Mouse (Mus musculus) inflammation-experienced regulatory T-cells, adult 6 months (primary cell): ENCODE measurements around the gene Klhdc7a. TPM values are rescaled to one million over a fixed set of nuclear protein-coding genes. Genes with fewer than 3 reads are reported as not detected.

ENCODE experiments used
- ATAC-seq: one replicate; pipeline ENCODE4 v1.8.0; 2017
- polyA plus RNA-seq, 3 experiments: library from polyadenylated mRNA; unstranded; fragments of 100-300 nt; shearing (Covaris generic); gene quantifications; one replicate each; pipeline ENCODE4 v1.2.1; 2017

Klhdc7a gene
- polyA plus RNA-seq, 3 experiments from 2014 or later = 0.08 TPM; not detected in 2

- no peak for ATAC-seq
These were observed 7.6 kb downstream of the Klhdc7a start for GRCm38 (mm10) chr4:139960086-139960713.

- no peak for ATAC-seq
These were observed 8.6 kb downstream of the Klhdc7a start for GRCm38 (mm10) chr4:139959188-139959587.

DNA sequence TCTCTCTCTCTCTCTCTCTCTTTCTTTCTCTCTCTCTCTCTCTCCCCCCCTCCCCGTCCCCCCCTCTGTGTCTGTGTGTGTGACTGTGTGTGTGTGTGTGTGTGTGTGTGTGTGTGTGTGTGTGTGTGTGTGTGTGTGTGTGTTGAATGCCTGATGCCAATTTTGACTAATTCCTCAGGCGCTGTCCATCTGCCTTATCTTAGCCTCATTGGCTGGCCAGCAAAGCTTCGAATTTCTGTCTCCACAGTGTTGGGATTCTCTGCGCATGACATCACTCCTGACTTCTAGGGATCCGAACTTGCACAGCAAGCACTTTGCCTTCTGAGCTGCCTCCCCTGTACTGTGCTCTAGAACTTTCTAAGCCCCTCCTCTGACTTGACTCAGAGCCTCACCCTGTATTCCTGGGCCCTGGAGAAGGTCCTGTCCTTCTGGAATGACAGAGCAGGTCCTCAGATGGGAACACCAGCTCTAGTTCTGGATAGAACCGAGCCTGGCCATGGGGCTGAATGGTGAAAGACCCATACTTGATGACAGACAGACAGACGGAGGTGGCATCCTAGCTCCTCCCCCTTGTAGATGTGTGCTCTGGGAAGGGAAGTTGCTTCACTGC, 16.8 kb downstream of the Klhdc7a start:
- no peak for ATAC-seq

DNA sequence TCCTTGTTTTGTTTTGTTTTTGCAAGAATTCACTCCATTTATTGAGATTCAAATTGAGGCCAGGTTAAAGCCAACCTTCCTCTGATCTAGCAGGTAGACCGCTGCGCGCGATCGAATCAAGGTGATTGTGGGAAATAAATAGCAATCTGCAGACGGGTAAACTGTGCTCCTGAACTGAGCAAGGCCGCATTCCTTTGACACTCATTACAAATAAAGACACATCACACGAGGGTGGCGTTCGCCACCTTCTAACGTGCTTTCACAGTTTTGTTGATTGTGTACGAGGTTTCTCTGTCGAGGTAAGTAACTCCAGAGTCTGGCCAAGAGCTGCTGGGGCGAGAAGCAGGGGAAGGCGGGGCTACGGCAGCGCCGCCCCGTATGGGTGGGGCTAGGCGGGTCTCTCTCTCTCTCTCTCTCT, 17.4 kb downstream of the Klhdc7a start:
- no peak for ATAC-seq

DNA sequence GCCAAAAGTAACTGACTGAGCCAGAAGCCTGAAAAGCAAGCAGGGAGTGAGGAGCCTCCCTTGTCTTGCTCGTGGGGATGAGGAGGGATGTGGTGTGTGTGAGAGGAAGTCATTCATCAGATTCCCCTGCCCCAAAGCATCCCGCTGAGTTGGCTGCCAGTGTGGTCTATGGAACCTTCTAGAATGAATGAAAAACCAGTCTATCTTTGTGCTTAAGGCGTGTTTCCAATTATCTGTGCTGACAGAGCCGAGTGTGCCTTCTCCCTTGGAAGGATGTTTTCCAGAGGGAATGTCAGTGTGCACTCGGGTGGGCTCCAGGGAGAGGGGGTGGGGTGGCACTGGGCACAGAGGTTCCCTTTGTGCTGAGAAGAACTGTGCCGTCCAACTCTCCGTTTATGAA, 19.2 kb downstream of the Klhdc7a start:
- no peak for ATAC-seq

GRCm38 (mm10) chr4:139947341-139947740, 20.5 kb downstream of the Klhdc7a start:
- ATAC-seq = no peak

DNA sequence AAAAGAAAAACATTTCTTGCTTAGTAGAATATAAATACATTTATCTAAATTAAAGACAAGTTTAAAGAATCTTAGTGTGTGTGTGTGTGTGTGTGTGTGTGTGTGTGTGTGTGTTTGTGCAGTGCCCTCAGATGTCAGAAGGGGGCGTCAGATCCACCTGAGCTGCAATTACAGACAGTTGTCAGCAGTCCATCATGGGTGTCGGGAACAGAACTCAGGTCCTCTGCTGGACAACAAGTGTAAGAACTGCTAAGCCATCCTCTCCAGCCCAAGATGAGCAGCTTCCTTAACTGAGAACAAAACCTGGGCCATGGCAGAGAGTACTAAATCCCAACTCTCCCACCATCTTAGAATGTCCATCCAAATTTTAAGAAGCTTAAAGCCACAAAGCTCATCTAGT, 26.0 kb downstream of the Klhdc7a start:
- no peak for ATAC-seq

DNA sequence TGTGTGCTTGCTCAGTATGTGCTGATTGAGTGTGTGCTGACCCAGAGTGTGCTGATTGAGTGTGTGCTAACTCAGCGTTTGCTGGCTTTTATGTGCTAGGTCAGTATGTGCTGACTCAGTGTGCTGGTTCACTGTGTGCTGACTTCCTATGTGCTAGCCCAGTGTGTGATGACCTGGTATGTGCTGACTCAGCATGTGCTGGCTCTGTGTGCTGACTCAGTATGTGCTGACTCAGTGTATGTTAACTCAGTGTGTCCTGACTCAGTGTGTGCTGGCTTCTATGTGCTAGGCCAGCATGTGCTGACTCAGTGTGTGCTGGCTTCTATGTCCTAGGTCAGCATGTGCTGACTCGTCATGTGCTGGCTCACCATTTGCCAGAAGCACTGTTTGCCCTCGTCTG, 32.3 kb downstream of the Klhdc7a start:
- no peak for ATAC-seq

- no peak for ATAC-seq
These were observed 34.6 kb downstream of the Klhdc7a start for GRCm38 (mm10) chr4:139932970-139933801.

GRCm38 (mm10) chr4:139931790-139932510, 35.9 kb downstream of the Klhdc7a start:
- no peak for ATAC-seq

- no peak for ATAC-seq
These were observed 36.9 kb downstream of the Klhdc7a start for GRCm38 (mm10) chr4:139930885-139931284.

DNA sequence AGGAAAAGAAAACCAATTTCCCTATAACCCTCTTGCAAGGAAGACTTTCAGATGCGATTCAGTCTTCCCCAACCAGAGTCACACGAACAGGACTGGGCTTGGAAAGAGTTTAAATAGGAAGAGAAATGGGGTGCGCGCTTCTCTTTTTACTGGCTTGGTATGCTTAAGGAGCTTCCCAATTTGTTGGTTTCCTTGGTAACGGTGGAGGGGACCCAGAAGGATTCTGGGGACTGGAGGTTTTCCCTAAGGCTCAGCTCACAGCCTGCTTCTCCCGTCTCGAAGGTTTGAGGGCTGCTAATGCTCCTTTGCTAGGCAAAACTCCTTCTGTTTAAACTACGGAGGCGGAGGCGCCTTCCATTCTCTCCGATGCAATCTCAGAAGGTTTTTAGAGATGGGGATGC, 41.7 kb downstream of the Klhdc7a start:
- ATAC-seq = no peak

DNA sequence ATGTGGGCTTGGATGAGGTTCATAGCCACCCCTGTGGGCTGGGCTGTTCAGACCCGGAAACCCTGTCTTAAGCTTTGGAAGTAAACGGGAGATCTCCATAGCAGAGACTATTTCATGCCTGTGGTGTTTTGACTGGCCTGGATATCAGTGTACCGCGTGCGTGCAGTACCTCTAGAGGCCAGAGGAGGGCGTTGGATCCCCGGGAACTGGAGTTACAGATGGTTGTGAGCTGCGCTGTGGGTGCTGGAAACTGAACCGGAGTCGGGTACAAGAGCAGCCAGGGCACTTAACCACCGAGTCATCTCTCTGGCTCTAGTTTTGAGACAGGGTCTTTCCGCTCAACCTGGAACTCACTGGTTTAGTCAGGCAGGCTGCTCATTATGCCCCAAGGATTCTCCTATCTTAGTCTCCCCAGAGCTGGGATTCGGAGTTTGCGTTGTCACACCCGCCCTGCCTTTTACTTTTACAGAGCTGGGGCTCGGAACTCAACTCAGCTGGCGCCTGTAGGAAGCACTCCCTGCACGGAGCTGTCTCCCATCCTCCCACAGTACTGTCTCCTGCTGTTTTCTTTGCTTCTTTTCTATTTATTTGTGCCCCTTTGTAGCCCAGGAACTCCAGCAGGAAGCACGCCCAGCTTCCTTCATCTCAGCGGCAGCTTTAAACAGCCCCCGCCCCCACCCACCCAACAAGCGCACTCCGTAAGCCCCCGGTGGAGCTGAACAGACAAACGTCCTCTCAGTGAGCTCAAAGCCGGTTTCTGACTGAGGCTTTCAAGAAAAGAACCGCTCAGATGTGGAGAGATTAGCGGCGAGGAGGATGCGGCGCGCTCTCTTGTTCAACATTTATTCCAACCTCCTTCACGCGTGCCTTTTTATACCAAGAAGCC, 42.3 kb downstream of the Klhdc7a start:
- no peak for ATAC-seq

- no peak for ATAC-seq
These were observed 51.1 kb downstream of the Klhdc7a start for GRCm38 (mm10) chr4:139916731-139917130.

Other genes with a start within 250 kb of the Klhdc7a start
- not detected for gene Pax7, start 134.5 kb downstream of the Klhdc7a start, polyA plus RNA-seq